Mouse (Mus musculus): Measurements from ENCODE around the gene Pla2g12a. TPM values are rescaled to one million over a fixed set of nuclear protein-coding genes. Genes with fewer than 3 reads are reported as not detected.

The Pla2g12a gene
- polyA plus RNA-seq, 1 experiment from 2014 or later, result 64.7 TPM

- Histone ChIP-seq H3K4me1 (replicated peaks; ENCODE audit: control insufficient read depth, insufficient read depth) (no peaks in the 10 kb centered on the region; the same call in 1 of the 2 replicates), H3K9ac (ENCODE audit: low read length) (no peak overlapping the region), H3K4me3 (ENCODE audit: low read depth, low read length) (no peak overlapping the region), H3K27me3 (ENCODE audit: control insufficient read depth, insufficient read depth, low read length) (no peaks in the 10 kb centered on the region), H3K4me2 (replicated peaks; ENCODE audit: low read depth) (no peak overlapping the region), H3K27ac (replicated peaks) (peak overlapping the region; percentile 13; the same call in 1 of the 2 replicates), H3K9me3 (ENCODE audit: control insufficient read depth, low read length) (no peaks in the 10 kb centered on the region), H3K36me3 (ENCODE audit: control insufficient read depth, insufficient read depth, low read length) (no peaks in the 10 kb centered on the region)
- TF ChIP-seq CTCF (IDR thresholded peaks at IDR 0.05; ENCODE audit: low read depth) (no peak), EP300 (optimal IDR thresholded peaks at IDR 0.05) (no peak)
- 49% methylated on average over 13 of the region's 13 CpGs for WGBS
- no peak for DNase-seq (ENCODE audit: low spot score)
- peak; percentile 59 for ATAC-seq (ENCODE audit: low FRiP score, low TSS enrichment)
Observed at GRCm38 (mm10) chr3:129887779-129888517, 9.5 kb downstream of the Pla2g12a start.

DNA sequence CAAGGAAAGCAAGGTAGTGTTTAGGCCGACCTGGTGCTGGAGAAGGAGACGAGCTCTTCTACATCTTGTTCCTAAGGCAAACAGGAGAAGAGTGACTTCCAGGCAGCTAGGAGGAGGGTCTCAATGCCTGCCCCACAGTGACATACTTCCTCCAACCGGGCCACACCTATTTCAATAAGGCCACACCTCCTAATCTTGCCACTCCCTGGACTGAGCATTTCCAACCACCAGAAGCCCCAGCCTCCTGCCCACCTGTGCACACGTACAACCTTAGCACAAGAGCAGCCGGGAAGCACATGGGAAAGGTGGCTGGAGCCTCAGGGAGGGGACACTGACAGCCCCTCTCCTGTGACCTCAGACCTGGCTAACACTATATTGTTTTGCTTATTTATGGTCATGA is 13.6 kb downstream of the Pla2g12a start:
- no peak for TF ChIP-seq CTCF (IDR thresholded peaks at IDR 0.05; ENCODE audit: low read depth)
- no peak for TF ChIP-seq EP300 (optimal IDR thresholded peaks at IDR 0.05)
- peak; percentile 70 for ATAC-seq (ENCODE audit: low FRiP score, low TSS enrichment)
- Histone ChIP-seq H3K36me3 (ENCODE audit: control insufficient read depth, insufficient read depth, low read length) (no peaks in the 10 kb centered on the region), H3K4me1 (replicated peaks; ENCODE audit: control insufficient read depth, insufficient read depth) (no peaks in the 10 kb centered on the region), H3K4me2 (replicated peaks; ENCODE audit: low read depth) (no peak overlapping the region), H3K27me3 (ENCODE audit: control insufficient read depth, insufficient read depth, low read length) (no peaks in the 10 kb centered on the region), H3K9ac (ENCODE audit: low read length) (no peak overlapping the region), H3K9me3 (ENCODE audit: control insufficient read depth, low read length) (no peaks in the 10 kb centered on the region), H3K27ac (replicated peaks) (no peak overlapping the region), H3K4me3 (ENCODE audit: low read depth, low read length) (no peak overlapping the region)
- WGBS, result 68% methylated on average over 5 of the region's 5 CpGs
- peak; percentile 31 for DNase-seq (ENCODE audit: low spot score)

DNA sequence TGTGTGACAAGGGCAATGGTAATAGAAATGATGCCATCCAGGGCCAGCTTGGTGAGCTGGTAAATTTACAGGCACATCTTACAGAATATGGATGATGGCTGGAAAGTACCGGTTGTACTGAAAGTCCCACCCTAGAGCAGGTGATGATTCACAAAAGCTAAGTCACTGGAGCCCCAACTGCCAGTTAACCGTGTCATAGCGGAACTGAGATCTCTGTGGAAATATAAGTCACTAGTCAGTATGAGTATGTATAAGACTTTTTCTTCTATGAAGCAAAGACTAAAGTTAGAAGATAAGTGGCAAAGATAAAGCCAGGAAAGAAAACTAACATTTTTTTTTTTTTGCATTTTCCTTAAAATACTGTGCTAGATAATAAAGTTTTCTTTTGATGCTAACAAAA is 14.7 kb downstream of the Pla2g12a start:
- Histone ChIP-seq H3K36me3 (ENCODE audit: control insufficient read depth, insufficient read depth, low read length) (no peaks in the 10 kb centered on the region), H3K9ac (ENCODE audit: low read length) (no peak overlapping the region), H3K27me3 (ENCODE audit: control insufficient read depth, insufficient read depth, low read length) (no peaks in the 10 kb centered on the region), H3K4me1 (replicated peaks; ENCODE audit: control insufficient read depth, insufficient read depth) (no peaks in the 10 kb centered on the region), H3K4me3 (ENCODE audit: low read depth, low read length) (no peak overlapping the region), H3K4me2 (replicated peaks; ENCODE audit: low read depth) (no peak overlapping the region), H3K9me3 (ENCODE audit: control insufficient read depth, low read length) (no peaks in the 10 kb centered on the region), H3K27ac (replicated peaks) (no peak overlapping the region)
- DNase-seq (ENCODE audit: low spot score) (no peak), ATAC-seq (ENCODE audit: low FRiP score, low TSS enrichment) (no peak)
- no peak for TF ChIP-seq CTCF (IDR thresholded peaks at IDR 0.05; ENCODE audit: low read depth)
- no peak for TF ChIP-seq EP300 (optimal IDR thresholded peaks at IDR 0.05)
- 88% methylated on average over 3 of the region's 3 CpGs for WGBS

DNA sequence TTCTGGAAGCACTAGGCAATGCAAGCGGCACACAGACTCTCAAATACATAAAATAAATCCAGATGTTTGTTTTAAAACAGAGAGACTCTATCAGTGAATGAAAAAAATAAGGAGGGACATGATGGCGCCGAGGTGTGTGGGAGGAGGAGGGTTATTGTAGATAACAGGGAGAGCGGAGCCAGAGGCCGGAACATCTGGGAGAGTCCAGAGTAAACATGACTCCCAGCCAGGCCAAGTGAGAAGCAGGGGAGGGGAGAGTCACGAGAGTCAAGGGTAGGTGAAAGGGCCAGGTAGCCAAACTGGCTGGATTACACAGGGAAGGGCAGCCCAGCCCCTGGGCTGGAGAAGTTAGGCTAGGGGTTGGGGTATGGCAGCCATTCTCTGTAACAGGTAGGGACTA is 18.2 kb downstream of the Pla2g12a start:
- peak; percentile 41 for ATAC-seq (ENCODE audit: low FRiP score, low TSS enrichment)
- 43% methylated on average over 6 of the region's 6 CpGs for WGBS

GRCm38 (mm10) chr3:129898886-129899285 is 20.5 kb downstream of the Pla2g12a start:
- H3K27me3 ChIP-seq (ENCODE audit: control insufficient read depth, insufficient read depth, low read length), result no peaks in the 10 kb centered on the region
- H3K27ac ChIP-seq (replicated peaks), result no peak overlapping the region
- ATAC-seq (ENCODE audit: low FRiP score, low TSS enrichment) (no peak), DNase-seq (ENCODE audit: low spot score) (peak; percentile 45)
- no peaks in the 10 kb centered on the region for H3K9me3 ChIP-seq (ENCODE audit: control insufficient read depth, low read length)
- no peak overlapping the region for H3K9ac ChIP-seq (ENCODE audit: low read length)
- H3K36me3 ChIP-seq (ENCODE audit: control insufficient read depth, insufficient read depth, low read length), result no peaks in the 10 kb centered on the region
- TF ChIP-seq CTCF (IDR thresholded peaks at IDR 0.05; ENCODE audit: low read depth) (no peak), EP300 (optimal IDR thresholded peaks at IDR 0.05) (no peak)
- no peak overlapping the region for H3K4me3 ChIP-seq (ENCODE audit: low read depth, low read length)
- H3K4me2 ChIP-seq (replicated peaks; ENCODE audit: low read depth), result no peak overlapping the region
- WGBS, result 69% methylated on average over 4 of the region's 4 CpGs
- peaks cover 4% of the 10 kb centered on the region; the same call in 1 of the 2 replicates for H3K4me1 ChIP-seq (replicated peaks; ENCODE audit: control insufficient read depth, insufficient read depth)

More for the DNA sequence above, 18.2 kb downstream of the Pla2g12a start:
- no peaks in the 10 kb centered on the region for H3K4me1 ChIP-seq (replicated peaks; ENCODE audit: control insufficient read depth, insufficient read depth)
- H3K9ac ChIP-seq (ENCODE audit: low read length), result no peak overlapping the region
- H3K27ac ChIP-seq (replicated peaks), result no peak overlapping the region
- H3K9me3 ChIP-seq (ENCODE audit: control insufficient read depth, low read length), result no peaks in the 10 kb centered on the region
- H3K4me3 ChIP-seq (ENCODE audit: low read depth, low read length), result no peak overlapping the region
- H3K4me2 ChIP-seq (replicated peaks; ENCODE audit: low read depth), result no peak overlapping the region
- peak; percentile 63 for DNase-seq (ENCODE audit: low spot score)
- no peak for TF ChIP-seq EP300 (optimal IDR thresholded peaks at IDR 0.05)
- TF ChIP-seq CTCF (IDR thresholded peaks at IDR 0.05; ENCODE audit: low read depth), result no peak
- no peaks in the 10 kb centered on the region for H3K36me3 ChIP-seq (ENCODE audit: control insufficient read depth, insufficient read depth, low read length)
- H3K27me3 ChIP-seq (ENCODE audit: control insufficient read depth, insufficient read depth, low read length), result no peaks in the 10 kb centered on the region

DNA sequence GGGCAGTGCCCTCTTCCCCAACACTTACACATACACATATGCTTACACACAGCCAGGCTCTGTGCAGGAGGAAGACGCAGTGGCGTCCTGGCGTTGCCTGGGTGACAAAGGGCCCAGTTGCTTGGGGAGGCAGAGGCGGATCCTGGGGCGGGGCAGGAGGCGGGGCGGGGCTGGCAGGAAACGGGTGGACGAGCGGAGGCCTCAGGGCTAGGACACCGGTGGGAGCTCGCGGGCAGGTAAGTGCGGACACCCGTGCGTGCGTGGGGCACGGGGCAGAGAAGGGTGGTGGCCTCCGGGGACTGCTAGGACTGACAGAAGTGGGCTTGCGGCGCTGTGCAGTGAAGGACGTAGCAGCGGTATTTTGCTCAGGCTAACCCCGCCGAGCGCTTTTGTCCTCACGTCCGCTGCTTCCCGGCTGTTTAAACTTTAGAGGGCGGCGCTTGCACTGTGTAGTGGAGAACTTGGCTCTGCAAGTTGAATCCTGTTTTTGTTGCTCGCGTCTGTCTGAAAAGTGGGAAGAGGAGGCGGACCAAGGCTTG is 22.9 kb downstream of the Pla2g12a start, which contains the start of gene Casp6:
Gene Casp6, plus strand, starts transcription at position 155 of the 539 bp plus-strand sequence.
- DNase-seq (ENCODE audit: low spot score), result peak; percentile 97
- H3K36me3 ChIP-seq (ENCODE audit: control insufficient read depth, insufficient read depth, low read length), result no peaks in the 10 kb centered on the region; the same call in 1 of the 2 replicates
- H3K27me3 ChIP-seq (ENCODE audit: control insufficient read depth, insufficient read depth, low read length), result no peaks in the 10 kb centered on the region
- peak; percentile 93 for ATAC-seq (ENCODE audit: low FRiP score, low TSS enrichment)
- peaks cover 4% of the 10 kb centered on the region; the same call in 1 of the 2 replicates for H3K4me1 ChIP-seq (replicated peaks; ENCODE audit: control insufficient read depth, insufficient read depth)
- H3K9me3 ChIP-seq (ENCODE audit: control insufficient read depth, low read length), result no peaks in the 10 kb centered on the region
- peak within 1 kb of the TSS; percentile 68 for H3K4me3 ChIP-seq (ENCODE audit: low read depth, low read length)
- WGBS, result under 1% methylated on average over 32 of the region's 34 CpGs
- H3K27ac ChIP-seq (replicated peaks), result peak within 1 kb of the TSS; percentile 81
- H3K4me2 ChIP-seq (replicated peaks; ENCODE audit: low read depth), result peak within 1 kb of the TSS; percentile 80
- no peak for TF ChIP-seq EP300 (optimal IDR thresholded peaks at IDR 0.05)
- TF ChIP-seq CTCF (IDR thresholded peaks at IDR 0.05; ENCODE audit: low read depth), result no peak
- peak within 1 kb of the TSS; percentile 72 for H3K9ac ChIP-seq (ENCODE audit: low read length)

Measured in stomach, postnatal 0 days (tissue).